Mouse (Mus musculus) MEL (cell line): ENCODE results near the gene Krt80. TPM values are rescaled to one million over a fixed set of nuclear protein-coding genes. Genes with fewer than 3 reads are reported as not detected.

Experiments
- DNase-seq: peaks from one replicate; pipeline ENCODE4 v3.0.0; 2011; ENCODE audit warnings: low read depth, low spot score
- H3K27ac ChIP-seq: 2 replicates; pipeline ENCODE4 v1.5.1; 2012; ENCODE audit warnings: low read depth, mild to moderate bottlenecking, control low read depth, low read length, moderate library complexity; ENCODE audit not compliant: control insufficient read depth
- H3K27me3 ChIP-seq, 2 experiments: fragments of 150-350 bp in 1 of 2; sonication (generic) in 1 of 2; 2 replicates each; pipeline ENCODE4 v1.6.1; 2012; ENCODE audit warnings: low read length in 2 of 2, mild to moderate bottlenecking in 2 of 2, improper control_type of control experiment in 1 of 2, moderate library complexity in 1 of 2; ENCODE audit not compliant: insufficient read depth in 2 of 2, control insufficient read depth in 1 of 2
- H3K36me3 ChIP-seq, 2 experiments: 2 replicates each; pipeline ENCODE4 v1.6.1; 2012 to 2014; ENCODE audit warnings: low read length in 2 of 2, improper control_type of control experiment in 1 of 2, inconsistent platforms in 1 of 2, mild to moderate bottlenecking in 1 of 2; ENCODE audit not compliant: insufficient read depth in 2 of 2, control insufficient read depth in 1 of 2
- H3K4me1 ChIP-seq, 2 experiments: fragments of 150-350 bp in 1 of 2; sonication (generic) in 1 of 2; 2 replicates each; pipeline ENCODE4 v1.6.1; 2012; ENCODE audit warnings: low read length in 2 of 2, improper control_type of control experiment in 1 of 2, mild to moderate bottlenecking in 1 of 2; ENCODE audit not compliant: insufficient read depth in 2 of 2, control insufficient read depth in 1 of 2
- H3K4me3 ChIP-seq, 2 experiments: fragments of 150-350 bp in 1 of 2; sonication (generic) in 1 of 2; 2 replicates each; pipeline ENCODE4 v1.5.1; 2012; ENCODE audit warnings: low read depth in 2 of 2, low read length in 2 of 2, mild to moderate bottlenecking in 2 of 2, moderate library complexity in 2 of 2, control low read depth in 1 of 2, improper control_type of control experiment in 1 of 2; ENCODE audit not compliant: control insufficient read depth in 1 of 2, insufficient read depth in 1 of 2
- H3K79me2 ChIP-seq: 2 replicates; pipeline ENCODE4 v1.6.1; 2012; ENCODE audit warnings: mild to moderate bottlenecking, low read length, moderate library complexity; ENCODE audit not compliant: control insufficient read depth, poor library complexity, insufficient read depth
- H3K9ac ChIP-seq: 2 replicates; pipeline ENCODE4 v1.6.1; 2012; ENCODE audit warnings: low read depth, mild to moderate bottlenecking, control low read depth, low read length, moderate library complexity; ENCODE audit not compliant: control insufficient read depth, poor library complexity, severe bottlenecking
- H3K9me3 ChIP-seq: fragments of 150-350 bp; sonication (generic); replicated peaks from 2 replicates; pipeline ENCODE4 v1.6.1; 2012; ENCODE audit warnings: mild to moderate bottlenecking, low read length, improper control_type of control experiment, moderate library complexity; ENCODE audit not compliant: insufficient read depth
- CTCF ChIP-seq, 3 experiments: IDR thresholded peaks in 2 of 3; conservative IDR thresholded peaks in 1 of 3; 2 replicates each; pipeline ENCODE4 v1.5.1; 2011 to 2012; ENCODE audit warnings: low read length in 3 of 3, low read depth in 2 of 3, mild to moderate bottlenecking in 2 of 3, improper control_type of control experiment in 1 of 3, inconsistent platforms in 1 of 3, mixed read lengths in 1 of 3, moderate library complexity in 1 of 3; ENCODE audit not compliant: control insufficient read depth in 1 of 3, insufficient read depth in 1 of 3, poor library complexity in 1 of 3, severe bottlenecking in 1 of 3
- EP300 ChIP-seq, 2 experiments: IDR thresholded peaks; 2 replicates each; pipeline ENCODE4 v1.6.1; 2011; ENCODE audit warnings: improper control_type of control experiment in 2 of 2, low read length in 2 of 2, low read depth in 1 of 2, mild to moderate bottlenecking in 1 of 2
- GABPA ChIP-seq: IDR thresholded peaks from 2 replicates; pipeline ENCODE4 v1.6.1; 2012; ENCODE audit warnings: low read depth, mild to moderate bottlenecking, inconsistent platforms, low read length, improper control_type of control experiment, moderate library complexity
- JUND ChIP-seq: IDR thresholded peaks from 2 replicates; pipeline ENCODE4 v1.6.1; 2011; ENCODE audit warnings: low read depth, mild to moderate bottlenecking, improper control_type of control experiment, low read length
- KAT2A ChIP-seq: conservative IDR thresholded peaks from 2 replicates; pipeline ENCODE4 v1.6.1; 2012; ENCODE audit warnings: low read depth, low read length, improper control_type of control experiment, inconsistent platforms
- MAFK ChIP-seq: IDR thresholded peaks from 2 replicates; pipeline ENCODE4 v1.6.1; 2011; ENCODE audit warnings: low read depth, mild to moderate bottlenecking, low read length, improper control_type of control experiment, borderline replicate concordance
- MXI1 ChIP-seq: IDR thresholded peaks from 2 replicates; pipeline ENCODE4 v1.6.1; 2011; ENCODE audit warnings: mild to moderate bottlenecking, low read depth, low read length, improper control_type of control experiment
- MYB ChIP-seq: IDR thresholded peaks from 2 replicates; pipeline ENCODE4 v1.6.1; 2011; ENCODE audit warnings: mild to moderate bottlenecking, low read depth, low read length, improper control_type of control experiment
- MYC ChIP-seq: IDR thresholded peaks from 2 replicates; pipeline ENCODE4 v1.6.1; 2011; ENCODE audit warnings: low read depth, mild to moderate bottlenecking, low read length, improper control_type of control experiment, moderate library complexity
- NRF1 ChIP-seq: IDR thresholded peaks from 2 replicates; pipeline ENCODE4 v1.6.1; 2014; ENCODE audit warnings: low read depth, mild to moderate bottlenecking, inconsistent platforms, low read length, improper control_type of control experiment, moderate library complexity; ENCODE audit not compliant: poor library complexity, insufficient read depth, severe bottlenecking
- POLR2A ChIP-seq, 2 experiments: IDR thresholded peaks; 2 replicates each; pipeline ENCODE4 v1.6.1; 2011 to 2012; ENCODE audit warnings: low read length in 2 of 2, mild to moderate bottlenecking in 2 of 2, control low read depth in 1 of 2, improper control_type of control experiment in 1 of 2, low read depth in 1 of 2, moderate library complexity in 1 of 2; ENCODE audit not compliant: control insufficient read depth in 1 of 2, insufficient read depth in 1 of 2, poor library complexity in 1 of 2
- POLR2AphosphoS2 ChIP-seq: IDR thresholded peaks from 2 replicates; pipeline ENCODE4 v1.6.1; 2011; ENCODE audit warnings: low read length, improper control_type of control experiment
- RAD21 ChIP-seq: IDR thresholded peaks from 2 replicates; pipeline ENCODE4 v1.6.1; 2011; ENCODE audit warnings: mild to moderate bottlenecking, low read depth, low read length, improper control_type of control experiment
- SMC3 ChIP-seq: IDR thresholded peaks from 2 replicates; pipeline ENCODE4 v1.6.1; 2011; ENCODE audit warnings: low read depth, low read length, improper control_type of control experiment
- TAL1 ChIP-seq: IDR thresholded peaks from 2 replicates; pipeline ENCODE4 v1.6.1; 2012; ENCODE audit warnings: mild to moderate bottlenecking, inconsistent platforms, low read length, moderate library complexity, mixed read lengths
- TCF12 ChIP-seq: IDR thresholded peaks from 2 replicates; pipeline ENCODE4 v1.6.1; 2014; ENCODE audit warnings: low read depth, mild to moderate bottlenecking, inconsistent platforms, low read length, improper control_type of control experiment, moderate library complexity
- UBTF ChIP-seq: IDR thresholded peaks from 2 replicates; pipeline ENCODE4 v1.6.1; 2012; ENCODE audit warnings: low read depth, mild to moderate bottlenecking, inconsistent platforms, low read length, improper control_type of control experiment, moderate library complexity, borderline replicate concordance; ENCODE audit not compliant: insufficient read depth
- USF2 ChIP-seq, 2 experiments: IDR thresholded peaks; 2 replicates each; pipeline ENCODE4 v1.6.1; 2011 to 2012; ENCODE audit warnings: improper control_type of control experiment in 2 of 2, low read length in 2 of 2, borderline replicate concordance in 1 of 2, inconsistent platforms in 1 of 2, low read depth in 1 of 2, mild to moderate bottlenecking in 1 of 2; ENCODE audit not compliant: insufficient read depth in 1 of 2
- ZNF384 ChIP-seq: IDR thresholded peaks from 2 replicates; pipeline ENCODE4 v1.6.1; 2012; ENCODE audit warnings: low read depth, mild to moderate bottlenecking, inconsistent platforms, low read length, improper control_type of control experiment
- polyA plus RNA-seq, 2 experiments: library from polyadenylated mRNA; stranded (reverse) in 1 of 2; unstranded in 1 of 2; fragments of >175 nt in 1 of 2; fragments of >200 nt in 1 of 2; gene quantifications; 2 replicates each; pipeline versions ENCODE4 v1.2.1 to v1.2.4; 2012; ENCODE audit warnings: low replicate concordance in 2 of 2, low read depth in 1 of 2; ENCODE audit not compliant: insufficient read length in 2 of 2, insufficient read depth in 1 of 2, missing spikeins in 1 of 2
- total RNA-seq: library from RNA; depleted of rRNA; stranded (reverse); fragments of 300-350 nt; gene quantifications from 2 replicates; pipeline ENCODE4 v1.2.3, GENCODE M21; 2012

The Krt80 gene
- total and polyA plus RNA-seq, 3 experiments: not detected

GRCm38 (mm10) chr15:101308440-101309348, 61.3 kb downstream of the Krt80 start:
- Histone ChIP-seq H3K27ac (no peak overlapping the region), H3K79me2 (no peaks in the 10 kb centered on the region)

GRCm38 (mm10) chr15:101306459-101306858, 63.5 kb downstream of the Krt80 start:
- H3K27me3 ChIP-seq: no peaks in the 10 kb centered on the region
- no peak overlapping the region for H3K9ac ChIP-seq
- no peak for TF ChIP-seq MAFK
- no peak for TF ChIP-seq SMC3
- TF ChIP-seq TCF12: no peak
- no peak for TF ChIP-seq UBTF
- TF ChIP-seq, all 39 proteins: peak for 0
- Histone ChIP-seq H3K4me1 (no peaks in the 10 kb centered on the region), H3K79me2 (no peaks in the 10 kb centered on the region), H3K9me3 (no peaks in the 10 kb centered on the region), H3K27ac (no peak overlapping the region), H3K4me3 (no peak overlapping the region), H3K36me3 (no peaks in the 10 kb centered on the region)
- no peak for DNase-seq

More at GRCm38 (mm10) chr15:101308440-101309348, 61.3 kb downstream of the Krt80 start:
- H3K4me3 ChIP-seq: no peak overlapping the region
- no peaks in the 10 kb centered on the region; a peak in 2 of 4 replicates for H3K36me3 ChIP-seq
- peaks cover 0 to 9% of the 10 kb centered on the region in 2 experiments; a peak in 1 of 4 replicates for H3K4me1 ChIP-seq
- no peak for DNase-seq
- H3K27me3 ChIP-seq: no peaks in the 10 kb centered on the region
- H3K9ac ChIP-seq: no peak overlapping the region
- TF ChIP-seq GABPA (no peak), TAL1 (no peak), RAD21 (no peak), KAT2A (no peak), MYC (no peak), USF2 (IDR thresholded peaks at IDR 0.05; ENCODE audit: borderline replicate concordance in 1 of 2, insufficient read depth in 1 of 2, low read depth in 1 of 2, low read length in 2 of 2) (no peak), POLR2AphosphoS2 (no peak), ZNF384 (no peak), MYB (no peak), JUND (no peak), MXI1 (no peak), NRF1 (no peak), POLR2A (IDR thresholded peaks at IDR 0.05; ENCODE audit: control insufficient read depth in 1 of 2, insufficient read depth in 1 of 2, low read depth in 1 of 2, low read length in 2 of 2, poor library complexity in 1 of 2) (no peak), EP300 (IDR thresholded peaks at IDR 0.05; ENCODE audit: low read depth in 1 of 2, low read length in 2 of 2) (no peak), CTCF (IDR thresholded peaks at IDR 0.05 in 2 of 3, conservative IDR thresholded peaks at IDR 0.05 in 1 of 3; ENCODE audit: control insufficient read depth in 1 of 3, insufficient read depth in 1 of 3, low read depth in 2 of 3, low read length in 3 of 3, poor library complexity in 1 of 3, severe bottlenecking in 1 of 3) (no peak)
- TF ChIP-seq, all 39 proteins: peak for 0
- H3K9me3 ChIP-seq: no peaks in the 10 kb centered on the region
